Mouse (Mus musculus): ENCODE measurements around the gene Stt3b. TPM values are rescaled to one million over a fixed set of nuclear protein-coding genes. Genes with fewer than 3 reads are reported as not detected.

Gene Stt3b
- polyA plus RNA-seq, 1 experiment: 52.0 TPM

DNA sequence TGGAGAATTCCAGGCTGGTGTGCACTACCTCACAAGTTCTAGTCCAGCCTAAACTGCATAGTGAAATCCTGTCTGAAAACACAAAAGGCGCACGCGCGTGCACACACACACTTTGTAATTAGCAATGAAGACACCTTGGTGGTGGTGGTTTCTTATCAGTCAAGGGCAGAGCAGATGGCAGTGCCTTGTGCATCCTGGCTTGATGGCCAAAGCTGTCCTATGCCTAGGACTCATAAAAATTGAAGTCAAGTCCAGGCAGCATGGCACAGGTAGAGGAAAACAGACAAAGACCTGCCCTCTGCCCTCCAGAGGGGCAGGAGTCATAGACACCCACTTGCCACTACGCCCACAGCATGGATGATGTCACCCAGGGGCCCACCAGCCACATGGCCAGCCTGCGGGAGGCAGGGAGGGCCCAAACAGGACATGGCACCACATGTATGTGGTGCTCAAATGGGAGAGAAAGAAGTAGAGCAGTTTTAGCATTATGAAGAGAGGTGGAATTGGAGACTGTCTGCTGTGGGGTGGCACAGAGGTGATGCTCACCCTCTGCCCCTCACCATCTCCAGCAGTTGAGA, 9.1 kb downstream of the Stt3b start:
- TF ChIP-seq GATA1 (IDR thresholded peaks at IDR 0.05; ENCODE audit: low read length): peak; percentile 42

DNA sequence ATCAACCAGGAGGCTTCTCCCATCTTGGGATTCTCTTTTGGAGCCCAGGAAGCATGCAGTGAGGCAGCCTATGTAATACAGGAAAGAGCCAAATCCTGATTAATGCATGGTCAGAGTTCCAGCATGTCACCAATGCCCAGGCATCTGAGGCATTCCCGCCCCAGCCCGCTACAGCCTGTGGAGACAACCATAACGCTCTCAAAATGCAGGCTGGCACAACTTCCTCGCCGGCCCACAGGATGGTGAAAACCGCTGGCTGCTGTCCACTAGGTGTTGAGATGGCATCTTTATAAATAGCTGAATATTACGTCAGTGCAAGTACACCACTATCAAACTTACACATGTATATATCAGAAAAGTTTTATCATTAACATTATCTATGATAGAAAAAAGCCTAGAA, 13.5 kb downstream of the Stt3b start:
- TF ChIP-seq GATA1 (IDR thresholded peaks at IDR 0.05; ENCODE audit: low read length): no peak

DNA sequence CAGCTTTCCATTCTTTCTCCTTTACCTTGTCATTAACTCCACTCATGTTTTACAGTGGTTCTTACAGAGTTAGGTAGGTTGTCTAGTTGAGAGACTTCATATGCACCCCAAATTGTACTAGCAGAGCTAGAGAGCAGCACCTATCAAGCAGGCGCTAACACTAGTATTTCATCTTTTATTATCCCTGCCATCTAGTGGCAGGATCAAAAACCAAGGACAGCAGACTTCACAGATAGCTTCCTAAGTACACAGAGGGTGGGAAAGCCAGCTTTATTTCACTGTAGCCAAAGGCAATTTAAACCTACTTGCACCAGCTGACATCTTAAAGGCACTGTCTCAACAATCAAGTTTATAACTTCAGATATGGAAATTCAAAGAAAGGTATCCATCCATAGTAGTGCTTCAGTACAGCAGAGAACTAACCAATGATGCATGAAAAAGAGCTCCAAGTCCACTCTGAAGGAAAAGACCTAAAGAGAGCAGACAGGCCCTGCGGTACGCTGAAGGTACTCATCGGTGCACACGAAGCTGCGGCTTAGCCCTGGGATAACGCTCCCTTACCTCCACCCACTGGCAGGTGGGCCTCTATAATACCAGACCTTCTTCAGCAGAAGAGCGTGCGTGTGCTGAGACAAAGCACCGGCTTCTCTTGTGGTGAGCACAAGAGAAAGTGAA, 16.2 kb downstream of the Stt3b start:
- no peak for TF ChIP-seq GATA1 (IDR thresholded peaks at IDR 0.05; ENCODE audit: low read length)

DNA sequence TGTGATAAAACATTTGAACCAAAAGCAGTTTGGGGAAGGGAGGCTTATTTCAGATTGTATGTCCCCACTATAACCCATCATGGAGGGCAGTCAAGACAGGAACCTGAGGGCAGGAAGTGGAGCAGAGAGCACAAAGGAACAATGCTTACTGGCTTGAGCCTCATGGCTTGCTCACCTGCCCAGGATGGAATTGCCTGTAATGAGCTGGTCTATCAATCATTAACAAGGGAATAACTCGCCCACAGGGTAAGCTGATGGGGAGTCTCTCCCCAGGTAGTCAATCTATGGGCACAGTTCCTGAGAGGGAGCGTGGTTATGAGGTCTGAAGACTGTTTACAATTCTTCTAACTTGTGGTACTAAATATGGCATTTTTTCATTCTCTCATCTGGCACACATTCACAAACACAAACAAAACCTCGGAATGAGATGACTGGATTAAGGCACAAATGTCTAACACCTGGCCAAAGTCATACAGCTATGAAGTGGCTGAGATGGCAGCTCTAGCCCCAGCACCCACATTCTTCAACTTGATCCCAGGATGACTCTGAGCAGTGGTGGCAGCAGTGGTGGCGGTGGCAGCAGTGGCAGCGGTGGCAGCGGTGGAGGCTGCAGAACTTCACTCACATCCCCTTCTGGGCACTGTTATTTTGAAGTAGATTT, 22.3 kb downstream of the Stt3b start:
- no peak for TF ChIP-seq GATA1 (IDR thresholded peaks at IDR 0.05; ENCODE audit: low read length)

DNA sequence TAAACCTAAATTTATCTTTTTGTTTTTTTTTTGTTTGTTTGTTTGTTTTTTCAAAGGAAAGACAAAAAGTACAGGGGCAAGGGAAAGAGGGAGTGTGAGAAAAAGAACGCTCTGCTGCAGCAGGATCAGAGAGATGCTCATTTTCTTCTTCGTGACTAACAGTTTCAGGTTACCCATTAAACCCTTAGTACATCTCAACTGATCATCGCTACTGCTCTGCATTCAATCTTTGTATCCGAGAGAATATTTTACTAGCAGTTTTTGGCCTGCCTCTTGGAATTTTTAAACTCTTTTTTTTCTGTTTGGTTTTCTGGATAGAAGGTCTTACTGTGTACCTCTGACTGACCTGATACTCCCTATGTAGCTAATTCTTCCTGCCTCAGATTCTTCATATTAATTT, 25.8 kb downstream of the Stt3b start:
- no peak for TF ChIP-seq GATA1 (IDR thresholded peaks at IDR 0.05; ENCODE audit: low read length)

DNA sequence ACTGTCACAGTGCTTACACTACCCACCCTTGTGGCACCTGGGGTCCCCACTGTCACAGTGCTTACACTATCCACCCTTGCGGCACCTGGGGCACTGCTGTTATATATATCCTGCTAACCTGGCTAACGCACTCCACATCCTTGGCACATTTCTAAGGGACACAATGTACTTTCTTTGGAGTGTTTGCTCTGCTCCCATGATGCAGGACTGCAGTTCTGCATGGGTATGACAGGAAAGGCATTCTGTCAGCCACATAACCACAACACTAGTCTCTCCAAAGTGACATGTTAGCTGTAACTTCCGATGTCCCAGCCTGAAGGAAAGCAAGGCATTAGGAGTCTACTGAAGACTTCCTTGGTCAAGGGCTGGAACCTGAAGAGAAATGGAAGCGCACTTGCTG, 26.8 kb downstream of the Stt3b start:
- TF ChIP-seq GATA1 (IDR thresholded peaks at IDR 0.05; ENCODE audit: low read length): no peak

DNA sequence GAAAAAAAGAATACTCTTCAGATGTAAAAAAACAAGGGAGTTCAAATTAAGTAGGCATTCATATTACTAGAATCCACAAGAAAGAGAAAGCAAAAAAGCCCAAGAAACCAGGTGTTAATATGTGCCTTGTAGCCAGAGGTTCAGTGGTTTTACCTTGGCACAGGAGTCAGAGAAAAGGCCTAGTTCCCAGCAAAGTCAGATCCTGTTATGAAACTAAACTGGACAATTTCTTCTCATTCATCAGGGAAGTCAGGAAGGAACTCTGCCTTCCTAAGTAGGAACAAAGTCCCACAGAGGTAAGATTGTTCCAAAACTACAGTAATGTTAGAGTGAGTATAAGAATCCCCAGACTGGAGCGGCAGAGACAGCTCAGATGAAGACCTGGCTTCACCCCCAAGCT, 31.6 kb downstream of the Stt3b start:
- no peak for TF ChIP-seq GATA1 (IDR thresholded peaks at IDR 0.05; ENCODE audit: low read length)

DNA sequence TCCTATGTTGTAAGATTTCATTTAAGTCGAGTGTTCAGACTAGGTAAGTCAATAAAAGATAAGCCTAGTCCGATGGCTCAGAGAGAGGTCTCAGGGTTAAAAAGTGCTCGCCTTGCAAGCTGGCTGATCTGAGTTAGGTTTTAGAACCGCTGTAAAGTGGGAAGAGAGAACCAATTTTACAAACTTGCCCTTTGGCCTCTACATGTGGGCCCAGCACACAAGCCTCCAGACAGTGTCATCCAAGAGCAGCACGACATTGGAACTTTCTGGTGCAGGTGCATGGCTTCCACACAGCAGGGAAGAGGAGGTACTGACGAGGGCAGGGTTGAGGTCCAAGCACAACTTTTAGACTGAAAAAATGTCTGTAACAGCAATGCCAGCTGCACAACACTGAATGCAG, 35.4 kb downstream of the Stt3b start:
- TF ChIP-seq GATA1 (IDR thresholded peaks at IDR 0.05; ENCODE audit: low read length): no peak

DNA sequence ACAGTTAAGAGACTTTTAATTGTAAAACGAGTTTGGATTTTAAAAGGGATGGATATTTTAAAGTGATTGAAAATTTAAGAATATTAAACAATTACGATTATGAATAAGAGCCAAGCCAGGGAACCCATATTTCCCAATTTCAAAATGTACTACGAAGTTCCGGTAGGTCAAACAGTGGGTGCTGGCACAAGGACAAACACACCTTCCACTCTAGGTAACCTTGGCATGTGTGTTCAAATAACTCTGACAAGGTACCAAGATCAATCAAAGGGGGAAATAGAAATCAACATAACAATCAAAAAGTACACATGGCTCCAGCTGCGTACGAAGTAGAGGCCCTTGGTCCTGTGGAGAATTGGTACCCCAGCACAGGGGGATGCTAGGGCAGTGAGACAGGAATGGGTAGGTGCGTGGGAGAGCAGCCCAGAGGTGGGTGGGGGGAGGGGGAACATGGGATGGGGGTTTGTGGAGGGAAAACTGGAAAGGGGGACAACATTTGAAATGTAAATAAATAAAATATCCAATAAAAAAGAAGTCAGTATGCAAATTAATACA, 37.0 kb downstream of the Stt3b start:
- no peak for TF ChIP-seq GATA1 (IDR thresholded peaks at IDR 0.05; ENCODE audit: low read length)

DNA sequence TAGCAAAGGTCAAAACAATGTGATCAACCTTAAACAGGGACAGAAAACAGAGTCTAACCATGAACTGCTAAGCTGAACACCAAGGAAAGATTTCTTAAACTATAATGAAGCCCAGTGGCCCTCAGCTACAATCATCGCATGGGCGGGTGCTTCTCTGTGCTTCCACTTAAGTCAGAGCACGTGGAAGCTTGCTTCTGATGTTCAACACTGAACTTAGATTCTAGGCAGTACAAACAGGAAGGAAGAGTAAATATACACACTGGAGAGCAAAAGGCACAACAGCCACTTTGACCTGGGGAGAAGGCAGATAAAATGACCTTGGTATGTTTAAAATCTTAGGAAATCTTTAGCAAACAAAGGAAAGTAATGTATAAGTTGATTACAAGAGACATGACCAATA, 38.7 kb downstream of the Stt3b start:
- no peak for TF ChIP-seq GATA1 (IDR thresholded peaks at IDR 0.05; ENCODE audit: low read length)

DNA sequence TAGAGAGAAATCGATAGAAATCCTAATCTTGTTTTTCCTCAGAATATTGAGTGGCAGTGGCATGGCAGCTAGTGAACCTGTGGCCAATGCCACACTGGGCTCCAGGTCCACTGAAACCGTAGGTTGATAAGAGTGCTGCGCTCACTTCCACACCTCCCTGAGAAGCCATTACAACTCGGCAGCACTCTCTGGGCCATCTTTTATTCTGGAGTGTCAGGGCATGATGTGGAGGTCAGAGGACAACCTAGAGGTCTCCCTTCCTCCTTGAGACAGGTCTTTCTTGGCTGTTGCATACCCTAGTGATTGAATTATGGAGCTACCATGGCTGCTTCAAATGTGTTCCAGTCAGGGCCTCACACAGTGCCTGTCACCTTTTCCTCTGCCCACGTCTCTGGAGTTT, 48.3 kb downstream of the Stt3b start:
- TF ChIP-seq GATA1 (IDR thresholded peaks at IDR 0.05; ENCODE audit: low read length): no peak

DNA sequence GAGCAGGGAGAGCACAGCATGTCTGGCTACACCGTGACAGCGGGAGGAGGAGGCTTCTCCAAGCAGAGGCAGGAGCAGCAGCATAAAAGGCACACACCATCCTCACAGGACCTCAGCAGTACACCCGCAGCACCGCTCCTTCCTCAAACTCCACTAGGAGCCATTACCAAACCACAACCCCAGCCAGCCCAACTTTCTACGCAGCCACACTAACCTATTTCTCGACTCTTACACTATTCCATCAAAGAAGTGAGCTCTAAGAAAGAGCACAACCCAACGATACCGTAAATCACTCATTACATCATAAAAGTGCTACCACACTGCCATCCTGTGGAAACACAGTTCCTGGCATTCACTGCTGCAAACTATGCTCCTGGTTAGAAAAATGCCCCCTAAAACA, 48.8 kb downstream of the Stt3b start:
- TF ChIP-seq GATA1 (IDR thresholded peaks at IDR 0.05; ENCODE audit: low read length): no peak

DNA sequence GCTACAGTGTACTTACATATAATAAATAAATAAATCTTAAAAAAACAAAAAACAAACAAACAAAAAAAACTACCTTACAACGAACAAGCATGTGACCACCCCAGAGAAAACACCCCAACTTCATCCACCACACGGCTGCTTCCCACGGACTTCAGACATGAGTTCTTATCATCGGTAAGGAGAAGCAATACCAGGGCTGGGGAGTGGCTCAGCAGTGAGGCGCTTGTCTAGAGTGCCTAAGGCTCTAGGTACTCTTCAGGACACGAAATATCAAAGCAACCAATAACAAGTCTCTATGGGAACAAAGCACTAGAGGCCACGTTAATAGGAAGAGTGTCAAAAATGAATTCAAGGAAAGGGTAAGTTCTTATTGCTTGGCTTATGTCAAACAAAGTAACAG, 49.8 kb downstream of the Stt3b start:
- TF ChIP-seq GATA1 (IDR thresholded peaks at IDR 0.05; ENCODE audit: low read length): no peak

DNA sequence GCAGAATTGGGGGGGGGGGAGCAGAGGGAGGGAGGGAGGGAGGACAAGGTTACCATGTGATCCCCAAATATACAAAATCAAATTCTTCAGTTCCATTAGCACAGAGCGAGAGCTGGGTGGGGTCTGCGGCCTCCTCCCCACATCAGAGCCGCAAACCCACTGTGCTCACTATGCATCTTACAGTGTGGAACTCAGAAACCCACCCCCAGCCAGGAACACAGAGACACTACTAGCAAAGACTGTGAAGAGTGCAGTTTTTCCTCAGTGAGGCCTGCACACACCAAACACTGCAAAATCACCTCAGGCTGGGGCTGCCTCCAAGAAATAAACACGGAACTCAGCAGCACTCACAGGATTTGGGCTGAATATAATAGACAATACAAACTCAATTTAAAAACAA, 50.4 kb downstream of the Stt3b start:
- TF ChIP-seq GATA1 (IDR thresholded peaks at IDR 0.05; ENCODE audit: low read length): no peak

DNA sequence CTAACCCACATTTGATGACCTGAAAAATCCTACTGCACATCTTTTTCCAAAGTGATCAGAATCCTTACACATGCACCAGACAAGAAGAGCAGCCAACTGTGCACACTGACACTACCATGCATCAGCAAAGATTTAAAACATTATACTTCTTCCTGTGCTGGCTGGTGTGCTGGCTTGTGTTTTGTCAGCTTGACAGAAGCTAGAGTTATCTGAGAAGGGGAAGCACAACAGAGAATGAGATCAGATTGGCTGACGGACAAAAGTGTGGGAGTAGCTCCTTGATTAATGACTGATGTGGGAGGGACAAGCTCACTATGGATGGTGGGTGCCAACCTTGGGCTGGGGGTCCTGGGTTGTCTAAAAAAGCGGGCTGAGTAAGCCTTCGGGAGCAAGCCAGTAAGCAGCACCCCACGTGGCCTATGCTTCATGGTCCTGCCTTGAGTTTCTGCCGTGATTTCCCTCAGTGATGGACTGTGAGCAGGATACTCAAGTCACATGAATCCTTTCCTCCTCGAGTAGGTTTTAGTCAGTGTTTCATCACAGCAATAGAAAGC, 52.4 kb downstream of the Stt3b start:
- TF ChIP-seq GATA1 (IDR thresholded peaks at IDR 0.05; ENCODE audit: low read length): no peak

DNA sequence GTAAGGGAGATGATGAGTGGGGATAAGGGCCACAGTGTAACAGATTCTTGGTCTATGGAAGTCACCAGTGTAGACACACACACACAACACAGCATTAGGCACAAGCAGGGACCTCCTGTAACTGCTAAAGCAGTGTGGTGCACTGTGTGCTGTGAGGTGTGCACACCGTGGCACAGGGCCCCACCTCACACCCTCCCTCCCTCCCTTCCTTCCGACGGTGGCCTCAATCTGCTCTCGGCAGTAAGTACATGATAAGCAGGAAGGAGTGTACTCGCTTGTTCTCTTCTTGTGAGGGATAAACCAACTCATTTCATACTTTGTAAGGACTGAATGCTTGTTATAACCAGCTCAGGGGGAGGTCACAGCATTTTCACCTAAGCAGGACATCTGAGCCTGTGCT, 61.1 kb downstream of the Stt3b start:
- no peak for TF ChIP-seq GATA1 (IDR thresholded peaks at IDR 0.05; ENCODE audit: low read length)
